Mouse (Mus musculus) lung, embryonic 16.5 days (tissue): ENCODE results near the gene Henmt1. TPM values are rescaled to one million over a fixed set of nuclear protein-coding genes. Genes with fewer than 3 reads are reported as not detected.

ENCODE experiments used
- ATAC-seq: fragments of 200-750 bp; cut with Nextera tagmentation; 2 replicates; pipeline ENCODE4 v1.8.0; 2017; ENCODE audit warnings: low read depth, mild to moderate bottlenecking, moderate library complexity
- H3K27ac ChIP-seq: fragments of 300-500 bp; sonication (generic); 2 replicates; pipeline ENCODE4 v1.5.1; 2014; ENCODE audit warnings: mild to moderate bottlenecking, control low read depth, low read length
- H3K27me3 ChIP-seq: fragments of 300-500 bp; sonication (generic); 2 replicates; pipeline ENCODE4 v1.6.1; 2014; ENCODE audit warnings: low read depth, low read length, mixed read lengths; ENCODE audit not compliant: control insufficient read depth, insufficient read depth
- H3K36me3 ChIP-seq: fragments of 300-500 bp; sonication (generic); 2 replicates; pipeline ENCODE4 v1.6.1; 2014; ENCODE audit warnings: low read length; ENCODE audit not compliant: control insufficient read depth, insufficient read depth
- H3K4me1 ChIP-seq: fragments of 300-500 bp; sonication (generic); replicated peaks from 2 replicates; pipeline ENCODE4 v1.6.1; 2014; ENCODE audit warnings: low read length, mixed read lengths; ENCODE audit not compliant: control insufficient read depth, insufficient read depth
- H3K4me2 ChIP-seq: fragments of 300-500 bp; sonication (generic); 2 replicates; pipeline ENCODE4 v1.6.1; 2014; ENCODE audit warnings: low read depth, low read length, control low read depth
- H3K4me3 ChIP-seq: fragments of 300-500 bp; sonication (generic); 2 replicates; pipeline ENCODE4 v1.5.1; 2014; ENCODE audit warnings: mild to moderate bottlenecking, low read length, control low read depth
- H3K9ac ChIP-seq: fragments of 300-500 bp; sonication (generic); 2 replicates; pipeline ENCODE4 v1.6.1; 2014; ENCODE audit warnings: low read length, control low read depth
- H3K9me3 ChIP-seq: fragments of 300-500 bp; sonication (generic); 2 replicates; pipeline ENCODE4 v1.6.1; 2016; ENCODE audit warnings: low read length; ENCODE audit not compliant: control insufficient read depth
- WGBS: fragments of 180-500 bp; shearing (Covaris S2); extraction: QIAGEN DNeasy Blood & Tissue Kit; methylation state at CpG from one replicate; pipeline ENCODE4 v1.1.7; 2014; 5-methylcytosine and 5-hydroxymethylcytosine counted together
- polyA plus RNA-seq: library from polyadenylated mRNA; unstranded; fragments of >200 nt; fragmentation: Nextera tagmentation; extraction: Ambion mirVana; gene quantifications from 2 replicates; pipeline ENCODE4 v1.2.1, GENCODE M21; 2015

Gene Henmt1
- polyA plus RNA-seq, 1 experiment from 2014 or later = 0.43 TPM

GRCm38 (mm10) chr3:108999173-108999572 lies 59.5 kb downstream of the Henmt1 start:
- Histone ChIP-seq H3K4me2 (no peak overlapping the region), H3K27ac (no peak overlapping the region), H3K36me3 (peaks cover 17% of the 10 kb centered on the region), H3K4me1 (0 out of 2 replicates have a peak, but pooled peaks cover 2% of the 10 kb centered on the region), H3K27me3 (no peaks in the 10 kb centered on the region), H3K9ac (no peak overlapping the region), H3K9me3 (no peaks in the 10 kb centered on the region), H3K4me3 (no peak overlapping the region)
- no peak for ATAC-seq
- 48% methylated on average over 1 of the region's 1 CpGs for WGBS

- peaks cover 10% of the 10 kb centered on the region; the same call in 1 of the 2 replicates for H3K36me3 ChIP-seq
- peaks cover 8% of the 10 kb centered on the region for H3K4me1 ChIP-seq
- no peak for ATAC-seq
- WGBS = 73% methylated on average over 5 of the region's 5 CpGs
- H3K9me3 ChIP-seq = no peaks in the 10 kb centered on the region
- no peaks in the 10 kb centered on the region for H3K27me3 ChIP-seq
- H3K27ac ChIP-seq = no peak overlapping the region
- no peak overlapping the region for H3K4me3 ChIP-seq
- no peak overlapping the region for H3K4me2 ChIP-seq
- no peak overlapping the region for H3K9ac ChIP-seq
Observed at GRCm38 (mm10) chr3:109005777-109006176, 66.1 kb downstream of the Henmt1 start.

GRCm38 (mm10) chr3:109008180-109008579 lies 68.5 kb downstream of the Henmt1 start:
- WGBS = 83% methylated on average over 5 of the region's 5 CpGs
- no peak overlapping the region for H3K9ac ChIP-seq
- H3K27me3 ChIP-seq = no peaks in the 10 kb centered on the region
- H3K4me3 ChIP-seq = no peak overlapping the region
- H3K4me1 ChIP-seq = peaks cover 16% of the 10 kb centered on the region
- H3K9me3 ChIP-seq = no peaks in the 10 kb centered on the region
- no peak overlapping the region for H3K4me2 ChIP-seq
- no peaks in the 10 kb centered on the region for H3K36me3 ChIP-seq
- H3K27ac ChIP-seq = no peak overlapping the region
- no peak for ATAC-seq

Other genes starting within 250 kb of the Henmt1 start
- 43.3 and 43.8 TPM in 2 replicates for gene Gpsm2, start 217.6 kb upstream of the Henmt1 start, polyA plus RNA-seq
- not detected in 2 replicates for gene Aknad1, start 200.2 kb upstream of the Henmt1 start, polyA plus RNA-seq
- 50.7 and 51.5 TPM in 2 replicates for gene Stxbp3, start 99.3 kb upstream of the Henmt1 start, polyA plus RNA-seq
- 0.82 and 1.1 TPM in 2 replicates for gene Fndc7, start 49.9 kb upstream of the Henmt1 start, polyA plus RNA-seq
- gene Prpf38b, start 28.1 kb upstream of the Henmt1 start, polyA plus RNA-seq = 67.8 and 69.6 TPM in 2 replicates
- gene Gm9857, start 572 bp downstream of the Henmt1 start, polyA plus RNA-seq = not detected in 2 replicates
- gene Fam102b, start 87.7 kb downstream of the Henmt1 start, polyA plus RNA-seq = 5.5 and 6.0 TPM in 2 replicates
- not detected in 2 replicates for gene Slc25a54, start 140.6 kb downstream of the Henmt1 start, polyA plus RNA-seq
- gene Slc25a24, start 183.3 kb downstream of the Henmt1 start, polyA plus RNA-seq = 29.3 and 30.7 TPM in 2 replicates